Mouse (Mus musculus) forebrain, embryonic 15.5 days (tissue): ENCODE data around the gene Tent4b. TPM values are rescaled to one million over a fixed set of nuclear protein-coding genes. Genes with fewer than 3 reads are reported as not detected.

Experiments
- ATAC-seq: fragments of 200-750 bp; cut with Nextera tagmentation; replicated peaks from 2 replicates; pipeline ENCODE4 v1.8.0; 2017; ENCODE audit warnings: mild to moderate bottlenecking, moderate TSS enrichment, moderate library complexity
- H3K27ac ChIP-seq: fragments of 300-500 bp; sonication (generic); replicated peaks from 2 replicates; pipeline ENCODE4 v1.5.1; 2015; ENCODE audit warnings: mild to moderate bottlenecking, inconsistent platforms
- H3K27me3 ChIP-seq: fragments of 300-500 bp; sonication (generic); 2 replicates; pipeline ENCODE4 v1.6.1; 2015; ENCODE audit warnings: inconsistent platforms
- H3K36me3 ChIP-seq: fragments of 300-500 bp; sonication (generic); 2 replicates; pipeline ENCODE4 v1.6.1; 2015; ENCODE audit warnings: mild to moderate bottlenecking, inconsistent platforms
- H3K4me1 ChIP-seq: fragments of 300-500 bp; sonication (generic); 2 replicates; pipeline ENCODE4 v1.6.1; 2015; ENCODE audit warnings: inconsistent platforms
- H3K4me2 ChIP-seq: fragments of 300-500 bp; sonication (generic); replicated peaks from 2 replicates; pipeline ENCODE4 v1.6.1; 2015; ENCODE audit warnings: mild to moderate bottlenecking, inconsistent platforms
- H3K4me3 ChIP-seq: fragments of 300-500 bp; sonication (generic); 2 replicates; pipeline ENCODE4 v1.5.1; 2015; ENCODE audit warnings: mild to moderate bottlenecking, inconsistent platforms
- H3K9ac ChIP-seq: fragments of 300-500 bp; sonication (generic); replicated peaks from 2 replicates; pipeline ENCODE4 v1.6.1; 2015; ENCODE audit warnings: mild to moderate bottlenecking, inconsistent platforms
- H3K9me3 ChIP-seq: fragments of 300-500 bp; sonication (generic); 2 replicates; pipeline ENCODE4 v1.6.1; 2016; ENCODE audit warnings: inconsistent platforms
- WGBS: fragments of 180-500 bp; shearing (Covaris S2); methylation state at CpG from one replicate; pipeline ENCODE4 v1.1.7; 2015; ENCODE audit warnings: mixed read lengths; 5-methylcytosine and 5-hydroxymethylcytosine counted together
- polyA plus RNA-seq: library from polyadenylated mRNA; unstranded; fragments of >200 nt; fragmentation: Nextera tagmentation; extraction: Ambion mirVana; gene quantifications from 2 replicates; pipeline ENCODE4 v1.2.1, GENCODE M21; 2015

Tent4b gene
- 8.9 and 10.2 TPM in 2 replicates for polyA plus RNA-seq

GRCm38 (mm10) chr8:88198945-88199571 lies at the start of gene Tent4b:
Gene Tent4b (plus strand): TSS chr8:88199213.
- peak; percentile 97 for ATAC-seq
- Histone ChIP-seq H3K4me3 (peak within 1 kb of the TSS; percentile 92), H3K4me1 (peaks cover 29% of the 10 kb centered on the region), H3K36me3 (no peaks in the 10 kb centered on the region), H3K4me2 (peak within 1 kb of the TSS; percentile 68), H3K9ac (peak within 1 kb of the TSS; percentile 85), H3K27ac (peak within 1 kb of the TSS; percentile 97), H3K27me3 (no peaks in the 10 kb centered on the region), H3K9me3 (no peaks in the 10 kb centered on the region)
- WGBS = under 1% methylated on average over 84 of the region's 97 CpGs

DNA sequence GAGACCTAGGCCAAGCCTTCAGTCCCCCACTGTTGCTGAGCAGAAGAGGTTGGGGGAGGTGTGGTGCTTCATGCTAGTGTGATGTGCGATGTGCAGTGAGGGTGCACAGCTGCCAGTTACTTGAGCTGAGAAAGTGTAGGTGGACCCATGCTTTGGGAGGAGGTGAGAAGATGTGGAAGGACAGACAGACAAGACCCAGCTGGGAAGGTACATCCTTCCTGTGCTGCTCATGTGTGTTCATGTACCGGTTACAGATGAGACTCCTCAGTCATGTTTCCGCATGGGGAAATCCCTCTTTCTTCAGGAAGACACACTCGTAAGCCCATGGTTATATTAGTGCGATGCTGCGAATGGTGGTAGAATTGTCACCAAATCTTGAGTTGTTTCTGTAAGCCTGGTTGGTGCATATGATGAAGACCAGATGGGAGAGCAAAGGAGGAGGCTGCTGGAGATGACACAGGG lies 48.1 kb upstream of the Tent4b start:
- Histone ChIP-seq H3K4me2 (no peak overlapping the region), H3K4me1 (no peaks in the 10 kb centered on the region), H3K27ac (no peak overlapping the region), H3K4me3 (no peak overlapping the region), H3K9me3 (no peaks in the 10 kb centered on the region), H3K36me3 (peaks cover 71% of the 10 kb centered on the region), H3K27me3 (no peaks in the 10 kb centered on the region), H3K9ac (no peak overlapping the region)
- ATAC-seq = no peak
- WGBS = 96% methylated on average over 6 of the region's 6 CpGs

DNA sequence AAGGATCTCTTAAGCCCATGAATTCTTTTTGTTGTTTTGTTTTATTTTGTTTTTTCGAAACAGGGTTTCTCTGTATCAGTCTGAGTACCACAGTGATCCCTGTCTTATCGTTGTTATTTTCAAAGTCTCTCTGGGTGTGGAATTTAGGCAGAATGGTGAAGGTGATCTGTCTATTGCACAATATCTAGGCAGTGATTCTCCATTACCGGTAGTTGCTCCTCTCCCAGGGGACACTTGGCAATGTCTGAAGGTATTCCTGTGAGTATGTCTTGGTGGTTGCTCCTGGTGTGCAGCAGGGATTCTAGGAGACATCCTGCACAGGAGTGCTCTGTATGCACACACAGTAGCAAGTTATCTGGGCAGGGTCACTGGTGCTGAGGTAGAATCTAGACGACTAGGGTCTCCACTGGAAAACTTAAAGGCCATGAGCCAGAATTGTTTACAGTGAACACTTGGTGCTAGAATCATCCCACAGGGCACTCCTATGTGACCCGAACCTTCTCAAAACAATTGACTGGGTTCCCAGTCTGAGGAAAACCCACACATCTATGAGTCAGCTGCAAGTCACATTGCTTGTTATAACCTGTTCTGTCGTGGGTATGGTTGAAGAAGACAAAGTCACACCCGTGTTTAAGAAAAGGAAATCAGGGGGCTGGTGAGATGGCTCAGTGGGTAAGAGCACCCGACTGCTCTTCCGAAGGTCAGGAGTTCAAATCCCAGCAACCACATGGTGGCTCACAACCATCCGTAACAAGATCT lies 38.6 kb upstream of the Tent4b start:
- Histone ChIP-seq H3K4me1 (no peaks in the 10 kb centered on the region), H3K9me3 (no peaks in the 10 kb centered on the region), H3K4me3 (no peak overlapping the region), H3K4me2 (no peak overlapping the region), H3K36me3 (peaks cover 80% of the 10 kb centered on the region), H3K9ac (no peak overlapping the region), H3K27me3 (no peaks in the 10 kb centered on the region), H3K27ac (no peak overlapping the region)
- WGBS = 90% methylated on average over 10 of the region's 10 CpGs
- no peak for ATAC-seq

DNA sequence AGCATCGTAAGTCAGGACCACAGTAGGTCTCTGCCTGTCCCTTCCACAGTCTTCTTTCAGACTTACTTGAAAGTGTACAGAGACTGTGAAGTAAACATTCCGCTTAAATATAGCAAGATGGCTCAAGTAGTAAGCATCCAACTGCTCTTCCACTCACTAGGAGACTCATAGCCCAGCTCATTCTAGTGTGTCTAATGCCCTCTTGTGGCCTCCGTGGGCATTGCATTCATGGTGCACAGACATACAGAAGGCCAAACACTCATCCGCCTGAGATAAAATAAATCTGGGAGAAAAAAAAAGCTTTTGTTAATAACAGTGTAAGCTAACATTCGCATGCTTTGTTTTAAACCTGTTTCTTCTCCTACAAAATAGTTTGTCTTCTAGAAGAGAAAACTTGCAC lies 37.6 kb upstream of the Tent4b start:
- Histone ChIP-seq H3K9me3 (no peaks in the 10 kb centered on the region), H3K4me1 (no peaks in the 10 kb centered on the region), H3K27me3 (no peaks in the 10 kb centered on the region), H3K4me2 (no peak overlapping the region), H3K36me3 (peaks cover 80% of the 10 kb centered on the region), H3K9ac (no peak overlapping the region), H3K27ac (no peak overlapping the region), H3K4me3 (no peak overlapping the region)
- ATAC-seq = no peak
- WGBS = 72% methylated on average over 5 of the region's 5 CpGs

DNA sequence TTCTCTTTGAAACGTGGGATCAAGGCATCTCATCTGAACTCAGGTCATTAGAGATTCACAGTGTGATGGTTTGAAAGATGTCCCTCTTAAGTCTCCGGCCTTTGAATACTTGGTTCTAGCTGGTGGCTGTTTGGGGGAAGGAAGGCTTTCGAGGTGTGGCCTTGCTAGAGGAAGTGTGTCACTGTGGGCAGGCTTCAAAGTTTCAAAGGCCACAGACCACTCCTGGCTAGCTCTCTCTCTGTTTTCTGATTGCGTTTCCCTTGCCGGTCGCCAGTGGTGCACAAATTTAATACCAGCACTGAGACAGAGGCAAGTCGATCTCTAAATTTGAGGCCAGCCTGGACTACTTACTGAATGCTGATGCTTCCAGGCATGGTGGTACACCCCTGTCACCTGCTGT lies 23.7 kb upstream of the Tent4b start:
- H3K9me3 ChIP-seq = no peaks in the 10 kb centered on the region
- ATAC-seq = no peak
- no peak overlapping the region for H3K9ac ChIP-seq
- no peaks in the 10 kb centered on the region for H3K27me3 ChIP-seq
- H3K36me3 ChIP-seq = peaks cover 14% of the 10 kb centered on the region
- no peak overlapping the region for H3K4me3 ChIP-seq
- no peak overlapping the region for H3K4me2 ChIP-seq
- 89% methylated on average over 7 of the region's 7 CpGs for WGBS
- H3K27ac ChIP-seq = no peak overlapping the region
- no peaks in the 10 kb centered on the region for H3K4me1 ChIP-seq

DNA sequence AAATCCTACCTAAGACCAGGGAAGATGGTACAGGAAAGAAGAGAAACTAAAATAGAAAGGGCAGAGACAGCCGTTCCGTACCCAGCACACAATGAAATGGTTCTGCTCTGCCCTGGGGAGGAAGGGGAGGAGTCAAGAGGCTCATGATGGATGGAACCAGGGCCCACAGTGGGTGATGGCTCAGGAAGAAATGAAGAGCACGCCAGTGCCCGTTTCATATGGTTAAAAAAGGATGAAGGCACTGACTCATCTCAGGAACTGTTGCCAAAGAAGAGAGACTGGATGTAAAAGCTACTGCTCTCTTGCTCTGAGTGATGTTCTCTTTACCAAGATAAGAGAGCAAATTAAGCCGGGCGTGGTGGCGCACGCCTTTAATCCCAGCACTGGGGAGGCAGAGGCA lies 21.7 kb upstream of the Tent4b start:
- 0 out of 2 replicates have a peak, but pooled peaks cover 2% of the 10 kb centered on the region for H3K36me3 ChIP-seq
- H3K4me2 ChIP-seq = no peak overlapping the region
- ATAC-seq = no peak
- no peak overlapping the region for H3K4me3 ChIP-seq
- H3K9me3 ChIP-seq = no peaks in the 10 kb centered on the region
- no peak overlapping the region for H3K27ac ChIP-seq
- H3K27me3 ChIP-seq = no peaks in the 10 kb centered on the region
- H3K9ac ChIP-seq = no peak overlapping the region
- WGBS = 94% methylated on average over 8 of the region's 8 CpGs
- H3K4me1 ChIP-seq = no peaks in the 10 kb centered on the region

DNA sequence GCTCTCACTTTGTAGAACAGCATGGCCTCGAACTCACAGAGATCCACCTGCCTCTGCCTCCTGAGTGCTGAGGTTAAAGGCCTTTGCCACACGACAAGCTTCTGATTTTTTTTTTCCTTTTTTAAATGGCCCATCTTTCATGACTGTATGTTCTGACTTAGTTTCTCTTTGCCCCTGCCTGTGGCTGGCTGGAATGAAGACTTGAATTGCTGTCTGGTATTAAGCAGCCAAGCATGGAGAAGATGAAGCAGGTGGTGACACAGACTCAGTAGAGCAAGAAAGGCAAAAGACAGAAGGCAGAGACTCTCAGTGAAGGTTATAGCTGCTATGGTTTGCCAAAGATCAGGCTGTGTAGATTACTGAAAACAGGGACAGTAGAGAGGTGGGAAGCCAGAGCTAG lies 15.9 kb upstream of the Tent4b start:
- 86% methylated on average over 2 of the region's 2 CpGs for WGBS
- Histone ChIP-seq H3K9ac (no peak overlapping the region), H3K4me2 (no peak overlapping the region), H3K27ac (no peak overlapping the region), H3K36me3 (no peaks in the 10 kb centered on the region), H3K4me1 (no peaks in the 10 kb centered on the region), H3K27me3 (no peaks in the 10 kb centered on the region), H3K4me3 (no peak overlapping the region), H3K9me3 (no peaks in the 10 kb centered on the region)
- no peak for ATAC-seq

DNA sequence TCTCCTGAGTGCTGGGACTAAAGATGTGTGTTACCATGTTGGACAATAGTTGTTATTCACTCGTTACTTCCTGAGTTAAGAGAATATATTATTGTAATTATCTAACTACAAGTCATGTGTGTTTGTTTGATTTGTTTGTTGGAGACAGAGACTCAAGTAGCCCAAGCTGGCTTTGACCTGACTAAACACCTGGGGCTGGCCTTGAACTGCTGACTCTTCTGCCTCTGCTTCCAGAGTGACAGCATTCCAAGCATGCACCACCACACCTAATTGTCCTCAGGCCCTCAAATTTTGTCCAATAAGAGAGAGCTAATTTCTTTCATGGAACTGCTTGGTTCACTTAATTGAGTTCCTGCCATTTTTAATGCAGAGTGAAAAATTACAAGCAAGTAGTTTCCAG lies 14.1 kb upstream of the Tent4b start:
- Histone ChIP-seq H3K9ac (no peak overlapping the region), H3K4me2 (no peak overlapping the region), H3K27ac (no peak overlapping the region), H3K27me3 (no peaks in the 10 kb centered on the region), H3K4me3 (no peak overlapping the region), H3K9me3 (no peaks in the 10 kb centered on the region), H3K36me3 (no peaks in the 10 kb centered on the region), H3K4me1 (no peaks in the 10 kb centered on the region)
- WGBS = 85% methylated on average over 1 of the region's 1 CpGs
- ATAC-seq = no peak

DNA sequence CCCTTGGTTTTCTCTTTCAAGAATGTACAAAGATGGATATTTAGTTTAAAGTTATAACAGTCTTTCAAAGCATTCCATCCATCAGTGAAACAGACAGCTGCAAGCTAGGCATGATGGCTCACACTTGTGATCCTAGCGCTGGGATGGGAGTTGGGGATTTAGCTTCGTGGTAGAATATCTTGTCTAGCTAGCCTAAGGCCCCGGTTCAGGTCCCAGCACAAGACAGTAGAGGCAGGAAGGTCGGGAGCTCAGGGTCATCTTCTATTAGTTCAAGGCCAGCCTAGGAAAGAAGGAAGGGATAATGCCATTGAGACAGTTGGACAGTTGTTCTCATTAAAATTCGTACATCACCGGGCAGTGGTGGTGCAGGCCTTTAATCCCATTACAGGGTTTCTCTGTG lies 13.3 kb upstream of the Tent4b start:
- H3K4me1 ChIP-seq = no peaks in the 10 kb centered on the region
- H3K36me3 ChIP-seq = no peaks in the 10 kb centered on the region
- no peak overlapping the region for H3K4me2 ChIP-seq
- H3K4me3 ChIP-seq = no peak overlapping the region
- no peaks in the 10 kb centered on the region for H3K9me3 ChIP-seq
- WGBS = 81% methylated on average over 6 of the region's 6 CpGs
- no peak for ATAC-seq
- H3K9ac ChIP-seq = no peak overlapping the region
- no peaks in the 10 kb centered on the region for H3K27me3 ChIP-seq
- no peak overlapping the region for H3K27ac ChIP-seq

DNA sequence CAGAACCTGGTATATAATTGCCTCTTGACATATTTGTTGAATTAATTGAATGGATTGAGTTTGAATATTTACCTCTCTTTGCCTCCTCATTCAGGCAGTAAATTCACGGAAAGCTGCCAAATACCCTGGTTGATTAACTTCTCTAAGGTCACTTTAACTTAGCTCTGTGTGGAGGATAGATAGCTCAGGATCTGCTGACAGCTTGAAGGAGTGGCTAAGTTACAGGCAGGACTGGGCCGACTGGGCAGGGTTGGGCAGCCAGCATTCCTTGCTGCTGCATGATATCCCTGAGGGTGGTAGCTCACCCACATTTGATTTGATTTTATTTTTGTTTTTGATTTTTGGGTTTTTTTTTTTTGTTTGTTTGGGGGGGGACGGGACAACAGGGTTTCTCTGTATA lies 1.7 kb upstream of the Tent4b start:
- ATAC-seq = no peak
- Histone ChIP-seq H3K4me1 (peaks cover 24% of the 10 kb centered on the region), H3K9ac (no peak overlapping the region), H3K36me3 (no peaks in the 10 kb centered on the region), H3K27me3 (no peaks in the 10 kb centered on the region), H3K27ac (no peak overlapping the region), H3K9me3 (no peaks in the 10 kb centered on the region), H3K4me3 (no peak overlapping the region), H3K4me2 (no peak overlapping the region)
- WGBS = 68% methylated on average over 3 of the region's 3 CpGs

- no peaks in the 10 kb centered on the region for H3K9me3 ChIP-seq
- WGBS = under 1% methylated on average over 10 of the region's 10 CpGs
- peak overlapping the region; percentile 85 for H3K9ac ChIP-seq
- no peak for ATAC-seq
- peak overlapping the region; percentile 53 for H3K4me2 ChIP-seq
- peak overlapping the region; percentile 97 for H3K27ac ChIP-seq
- peak overlapping the region; percentile 92 for H3K4me3 ChIP-seq
- H3K4me1 ChIP-seq = peaks cover 28% of the 10 kb centered on the region
- no peaks in the 10 kb centered on the region for H3K36me3 ChIP-seq
- H3K27me3 ChIP-seq = no peaks in the 10 kb centered on the region
Measured at GRCm38 (mm10) chr8:88198551-88198944, 465 bp upstream of the Tent4b start.

DNA sequence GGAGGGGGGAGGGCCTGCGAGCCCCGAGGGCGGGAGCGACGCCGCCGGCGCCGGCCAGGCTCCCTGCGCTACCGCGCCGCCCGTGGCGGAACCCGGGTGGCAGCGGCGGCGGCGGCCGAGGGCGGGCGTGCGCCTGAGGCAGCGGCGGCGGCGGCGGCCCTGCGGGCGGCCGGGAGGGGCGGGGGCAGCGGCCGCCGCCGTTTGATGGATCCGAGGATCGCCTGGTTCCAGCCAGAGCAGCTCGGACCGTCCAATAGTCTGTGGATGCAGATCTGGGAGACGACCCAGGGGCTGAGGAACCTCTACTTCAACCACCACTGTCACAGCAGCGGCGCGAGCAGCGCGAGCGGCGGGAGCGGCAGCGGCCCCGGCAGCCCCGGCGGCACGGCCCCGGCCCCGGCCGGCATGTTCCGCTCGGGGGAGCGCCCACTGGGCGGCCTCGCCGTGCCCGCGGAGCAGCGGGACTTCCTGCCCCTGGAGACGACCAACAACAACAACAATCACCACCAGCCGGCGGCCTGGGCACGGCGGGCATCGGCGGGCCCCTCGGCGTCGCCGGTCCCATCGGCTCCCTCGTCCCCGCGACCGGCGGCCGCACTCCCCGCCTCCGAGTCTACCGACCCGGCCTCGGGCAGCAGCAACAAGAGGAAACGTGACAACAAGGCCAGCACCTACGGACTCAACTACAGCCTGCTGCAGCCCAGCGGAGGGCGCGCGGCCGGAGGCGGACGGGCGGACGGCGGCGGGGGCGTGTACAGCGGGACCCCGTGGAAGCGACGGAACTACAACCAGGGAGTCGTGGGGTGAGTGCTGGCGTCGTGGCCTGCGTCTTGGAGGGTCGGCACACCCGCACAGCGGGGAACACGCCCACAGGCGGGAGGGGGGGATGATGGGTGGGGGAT lies 938 bp downstream of the Tent4b start:
- peak overlapping the region; percentile 85 for H3K9ac ChIP-seq
- ATAC-seq = peak; percentile 62
- H3K4me3 ChIP-seq = peak overlapping the region; percentile 92
- WGBS = under 1% methylated on average over 108 of the region's 117 CpGs
- peaks cover 30% of the 10 kb centered on the region for H3K4me1 ChIP-seq
- H3K9me3 ChIP-seq = no peaks in the 10 kb centered on the region
- H3K4me2 ChIP-seq = peak overlapping the region; percentile 68
- H3K36me3 ChIP-seq = no peaks in the 10 kb centered on the region
- H3K27me3 ChIP-seq = no peaks in the 10 kb centered on the region
- H3K27ac ChIP-seq = peak overlapping the region; percentile 97
